Mouse (Mus musculus) natural killer cell, adult 2 months (primary cell): ENCODE measurements around the gene Chst11.

Experiments used
- DNase-seq, 2 experiments: peaks; one replicate each; pipeline ENCODE4 v3.0.0; 2022; ENCODE audit warnings: low spot score in 2 of 2

Gene Chst11

DNA sequence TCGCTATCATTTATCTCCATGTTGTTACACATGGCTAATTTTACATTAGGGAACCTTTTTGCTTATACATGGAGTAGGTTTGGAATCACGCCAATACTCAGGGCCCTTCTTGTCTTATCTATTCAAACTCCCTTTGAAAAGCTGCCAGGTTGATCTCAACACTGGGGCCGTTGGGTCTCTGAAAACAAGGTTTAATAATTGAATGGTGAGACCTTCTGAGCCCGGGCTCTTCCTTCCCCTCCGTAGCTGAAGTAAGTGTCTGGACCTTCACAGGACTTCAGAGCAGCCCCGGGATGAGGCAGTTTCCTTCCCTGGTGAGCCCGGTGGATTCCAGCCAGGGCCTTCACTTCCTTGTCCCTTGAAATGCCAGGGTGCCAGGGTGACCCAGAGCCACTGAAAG, 5.6 kb downstream of the Chst11 start:
- no peak for DNase-seq

DNA sequence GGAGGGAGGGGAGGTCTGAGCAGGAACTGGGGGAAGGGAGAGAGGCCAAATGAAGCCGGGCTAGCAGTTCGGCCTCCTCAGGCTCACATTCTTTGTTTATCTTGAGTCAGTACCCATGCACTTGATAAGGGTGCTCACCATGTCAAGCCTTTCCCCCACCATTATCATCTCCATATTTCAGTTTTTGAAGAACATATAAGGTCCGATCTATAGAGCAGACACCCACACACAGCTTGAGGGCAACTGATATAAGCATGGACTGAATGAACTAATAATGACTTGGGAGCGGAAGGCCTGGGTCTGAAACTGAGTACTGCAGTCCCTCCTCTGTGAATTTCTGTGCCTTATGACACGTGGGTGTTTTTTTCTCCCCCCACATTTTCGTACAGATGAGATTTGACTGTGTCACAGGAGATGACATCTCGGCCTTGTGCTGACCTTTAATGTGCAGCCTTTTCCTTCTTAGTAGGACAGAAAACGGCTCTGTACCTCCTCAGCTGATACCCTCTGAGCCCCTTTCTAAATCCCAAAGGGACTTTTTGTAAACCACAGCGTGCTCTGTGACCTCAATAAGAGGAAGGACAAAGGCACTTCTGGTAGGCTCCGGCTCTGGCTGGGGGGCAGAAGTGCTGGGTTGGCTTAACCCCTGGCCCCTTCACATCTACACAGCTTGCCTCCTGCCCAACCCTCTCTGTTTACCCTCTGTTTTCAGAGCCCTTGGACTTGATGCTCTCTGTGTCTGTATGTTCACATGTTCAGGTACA, 6.6 kb downstream of the Chst11 start:
- DNase-seq, result peak in 1 of 2 experiments; percentile 37

DNA sequence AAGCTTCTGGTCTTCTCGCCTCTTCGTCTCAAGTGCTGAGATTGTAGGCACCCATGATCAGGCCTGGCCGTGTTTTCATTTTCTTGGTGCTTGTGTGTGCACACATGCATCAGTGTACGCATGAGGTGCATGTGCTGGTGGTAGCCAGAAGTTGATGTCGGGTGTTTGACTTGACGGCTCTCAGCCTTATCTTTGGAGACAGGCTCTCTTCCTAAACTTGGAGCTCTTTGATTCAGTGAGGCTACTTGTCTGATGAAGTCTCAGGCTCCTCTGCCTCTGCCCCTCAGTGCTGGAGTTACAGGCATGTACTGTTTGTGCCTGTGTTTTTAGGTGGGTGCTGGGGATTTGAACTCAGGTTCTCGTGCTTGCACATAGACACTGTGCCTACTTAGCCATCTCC, 9.0 kb downstream of the Chst11 start:
- DNase-seq, result no peak

DNA sequence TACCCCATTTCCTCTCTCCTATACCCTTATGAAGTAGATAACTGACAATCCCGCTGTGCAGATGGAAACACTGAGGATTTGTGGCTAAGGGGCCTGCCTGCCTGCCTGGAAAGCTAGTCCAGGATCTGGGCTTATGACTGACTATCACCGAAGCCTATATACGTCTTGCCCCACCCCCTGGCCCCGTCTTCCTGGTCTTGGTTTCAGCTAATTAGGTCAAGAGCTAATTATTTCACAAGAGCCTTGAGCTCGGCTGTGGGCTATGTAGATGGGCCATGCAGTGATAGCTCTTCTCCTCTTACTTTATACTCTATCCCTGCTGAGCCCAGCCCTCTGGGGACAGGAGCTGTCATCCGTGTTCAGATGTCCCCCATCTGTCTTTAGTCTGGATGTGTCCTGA, 12.2 kb downstream of the Chst11 start:
- no peak for DNase-seq

DNA sequence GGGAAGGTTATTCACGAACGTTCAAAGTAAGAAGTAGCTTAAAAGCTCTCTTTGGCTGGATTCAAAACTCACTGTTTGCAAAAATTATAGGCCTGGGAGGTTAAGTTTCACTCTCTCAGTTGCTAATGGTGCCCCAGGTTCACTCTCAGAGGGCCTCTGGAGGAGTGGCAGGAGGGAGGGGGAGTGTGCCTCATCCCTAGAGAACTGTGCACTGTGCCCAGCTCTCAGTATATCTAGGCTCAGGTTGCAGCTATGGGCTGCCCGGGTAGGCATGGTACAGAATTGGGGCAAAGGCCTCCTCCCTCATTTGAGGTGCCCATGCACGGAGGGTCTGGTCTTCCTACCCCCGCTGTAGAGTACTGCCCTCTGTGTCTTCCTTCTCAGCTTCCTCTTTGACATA, 14.9 kb downstream of the Chst11 start:
- DNase-seq, result no peak

DNA sequence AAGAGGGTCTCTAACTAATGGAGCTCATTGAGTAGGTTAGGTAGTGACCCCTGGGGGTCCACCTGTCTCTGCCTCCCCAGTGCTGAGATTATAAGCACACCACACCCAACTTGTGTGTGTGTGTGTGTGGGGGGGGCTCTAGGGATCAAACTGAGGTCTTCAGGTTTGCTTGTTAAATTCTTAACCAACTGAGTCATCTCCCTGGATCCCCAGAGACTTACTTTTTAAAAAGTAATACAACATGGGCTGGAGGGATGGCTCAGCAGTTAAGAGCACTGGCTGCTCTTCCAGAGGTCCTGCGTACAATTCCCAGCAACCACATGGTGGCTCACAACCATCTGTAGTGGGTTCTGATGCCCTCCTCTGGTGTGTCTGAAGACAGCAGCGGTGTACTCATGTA, 15.4 kb downstream of the Chst11 start:
- no peak for DNase-seq

DNA sequence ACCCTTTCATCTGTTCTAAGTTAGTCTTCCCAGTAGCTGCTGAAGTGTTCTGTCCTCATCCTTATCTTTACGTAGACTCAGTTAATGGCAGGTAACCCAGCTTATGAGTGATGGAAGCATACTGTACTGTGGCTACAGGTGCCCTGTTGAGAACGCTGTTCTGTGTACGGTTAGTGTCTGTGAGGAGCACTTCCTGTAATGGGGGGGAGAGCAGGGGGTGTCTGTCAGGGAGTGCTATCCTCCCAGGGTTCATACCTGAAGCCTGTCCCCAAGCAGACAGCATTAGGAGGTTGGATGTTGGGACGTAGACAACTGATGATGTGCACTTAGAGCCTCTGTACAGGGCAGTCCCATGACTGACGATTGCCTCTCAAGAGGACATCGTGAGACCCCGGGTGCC, 18.6 kb downstream of the Chst11 start:
- DNase-seq, result peak in 1 of 2 experiments; percentile 9

DNA sequence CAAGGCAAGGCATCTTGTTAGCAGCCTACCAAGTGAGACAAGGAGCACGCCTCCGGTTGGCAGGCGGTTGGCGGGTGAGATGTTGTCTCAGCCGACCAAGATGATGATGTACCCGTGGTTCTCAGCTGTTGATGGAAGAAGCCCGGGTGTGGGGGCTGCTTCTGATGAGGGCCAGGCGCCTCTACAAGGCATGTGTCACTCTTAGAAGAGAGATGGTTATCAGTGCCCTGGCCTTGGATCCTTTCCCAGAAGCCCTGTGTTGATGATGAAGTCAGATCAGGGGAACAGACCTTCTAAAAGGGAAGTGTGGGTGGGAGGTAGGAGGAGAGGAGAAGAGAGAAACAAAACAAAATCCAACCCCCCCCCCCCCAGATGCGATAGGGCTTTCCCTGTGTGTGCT, 19.1 kb downstream of the Chst11 start:
- peak; percentile 80 to 87 for DNase-seq

DNA sequence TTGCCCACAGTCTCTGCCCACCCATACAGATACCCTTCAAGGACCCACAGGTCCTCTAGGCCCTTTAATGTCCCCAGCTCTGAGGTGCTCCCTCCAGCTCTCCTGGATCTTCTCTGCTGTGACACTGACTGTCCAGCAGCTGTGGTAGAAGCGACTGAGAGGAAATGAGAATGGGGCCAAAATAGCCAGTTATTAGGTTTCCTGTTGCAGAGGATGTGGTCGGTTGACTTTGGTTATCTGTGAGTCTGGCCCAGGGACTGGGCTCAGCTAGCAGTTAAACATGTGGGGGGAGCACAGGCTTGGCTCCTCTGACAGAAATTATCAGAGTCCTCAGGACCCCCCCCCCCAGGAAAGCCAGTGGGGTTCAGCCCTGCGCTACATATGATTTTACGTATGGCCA, 19.7 kb downstream of the Chst11 start:
- DNase-seq, result peak; percentile 66 to 83

DNA sequence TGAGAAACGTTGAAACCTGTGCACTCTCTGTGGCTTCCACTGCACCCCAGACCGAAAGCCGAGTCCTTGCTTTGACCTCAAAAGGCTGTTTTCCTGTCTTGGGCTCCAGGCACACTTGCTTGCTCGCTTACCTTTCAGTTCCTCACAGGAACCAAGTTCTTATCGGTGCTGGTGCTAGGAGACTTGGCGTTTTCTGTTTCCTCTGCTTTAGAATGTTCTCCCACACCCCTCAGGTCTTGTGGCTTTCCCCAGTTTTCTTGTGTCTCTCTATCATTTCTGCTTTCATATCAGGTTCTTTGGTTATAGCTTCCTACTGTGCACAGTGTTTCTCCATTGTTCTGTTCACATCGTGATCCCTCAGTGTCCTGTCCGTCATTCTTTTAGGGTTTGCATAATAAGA, 21.0 kb downstream of the Chst11 start:
- DNase-seq, result no peak

DNA sequence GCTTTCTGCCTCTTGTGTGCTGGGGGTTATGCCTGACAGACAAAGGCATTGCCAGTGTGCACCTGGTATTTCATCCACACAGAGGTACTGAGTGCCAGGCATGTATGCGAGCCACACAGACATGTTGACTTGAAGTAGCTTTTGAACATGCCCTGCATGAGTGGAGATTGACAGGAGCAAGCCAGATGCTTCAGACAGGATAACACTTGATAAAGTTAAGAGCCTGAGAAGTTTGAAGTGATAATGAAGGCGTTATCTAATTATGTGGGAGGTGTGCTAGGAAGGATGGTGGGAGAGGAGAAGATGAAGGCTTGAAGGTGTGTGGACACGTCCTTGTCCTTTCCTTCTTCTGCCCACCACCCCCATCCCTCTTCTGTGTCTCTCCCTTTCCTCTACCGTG, 28.7 kb downstream of the Chst11 start:
- no peak for DNase-seq

DNA sequence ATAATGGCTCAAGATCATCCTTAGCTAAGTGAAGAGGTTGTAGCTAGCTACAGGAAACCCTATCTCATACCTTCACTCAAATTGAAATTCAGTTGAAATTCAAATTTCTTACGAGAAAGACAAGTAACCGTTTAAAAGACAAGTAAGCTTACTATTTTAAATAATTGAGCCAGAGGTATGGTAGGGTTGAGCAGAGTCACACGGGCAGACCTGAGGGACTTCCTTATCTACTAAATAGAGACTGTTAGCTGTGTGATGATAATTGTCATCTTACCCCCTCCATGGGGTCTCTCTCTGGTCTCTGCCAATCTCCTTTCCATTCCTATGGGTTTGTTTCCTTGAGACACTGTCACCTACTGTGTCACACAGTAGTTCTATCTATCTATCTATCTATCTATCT, 30.6 kb downstream of the Chst11 start:
- DNase-seq, result no peak

DNA sequence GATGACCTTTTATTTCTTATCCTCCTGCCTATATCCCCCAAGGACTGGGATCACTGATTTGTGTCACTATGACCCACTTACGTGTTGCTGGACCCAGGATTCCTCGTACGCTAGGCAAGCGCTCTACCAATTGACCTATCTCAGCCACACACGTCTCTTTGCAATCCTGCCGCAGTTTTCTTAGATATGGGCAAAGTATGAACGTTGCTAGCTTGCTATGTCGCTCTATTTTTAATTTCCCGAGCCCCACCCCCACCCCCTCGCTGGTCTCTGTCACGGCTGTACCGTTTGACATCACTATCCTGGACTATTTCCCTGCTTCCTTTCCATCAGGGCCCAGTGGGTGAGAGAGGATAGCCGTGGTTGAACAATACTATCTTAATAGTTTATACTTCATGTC, 31.5 kb downstream of the Chst11 start:
- no peak for DNase-seq

DNA sequence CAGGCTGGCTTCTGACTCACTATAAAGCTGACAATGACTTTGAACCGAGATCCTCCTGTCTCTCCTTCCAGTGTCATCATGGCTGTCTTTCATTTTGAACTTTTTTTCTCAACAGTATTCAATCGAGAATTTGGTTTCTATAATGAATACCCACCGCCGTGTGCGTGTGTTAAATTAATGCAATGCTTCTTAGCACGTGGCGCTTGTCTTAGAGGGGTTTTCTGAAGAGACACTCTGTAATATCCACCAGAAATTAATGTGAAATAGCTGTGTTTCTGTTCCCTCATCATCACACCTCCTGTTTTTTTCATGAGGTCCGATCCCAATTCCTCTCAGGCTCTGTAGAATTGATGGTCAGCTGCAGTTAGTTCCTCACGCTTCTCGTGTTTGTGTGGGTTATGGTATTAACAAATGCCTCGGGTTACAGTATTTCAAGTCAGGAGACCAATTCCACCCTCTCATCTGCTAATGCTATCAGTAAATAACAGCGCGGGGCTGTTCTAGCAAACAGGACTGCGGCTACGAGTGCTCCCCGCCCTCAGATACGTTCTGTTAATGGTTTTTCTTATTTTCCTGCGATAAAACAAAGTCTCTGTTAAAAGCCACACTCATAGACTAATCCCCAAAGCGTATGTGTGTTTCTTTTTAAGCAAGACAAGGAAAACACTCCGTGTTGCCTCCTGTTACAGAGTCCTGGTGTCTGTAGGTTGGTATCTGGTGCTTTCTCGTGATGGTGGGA, 32.6 kb downstream of the Chst11 start:
- DNase-seq, result no peak

DNA sequence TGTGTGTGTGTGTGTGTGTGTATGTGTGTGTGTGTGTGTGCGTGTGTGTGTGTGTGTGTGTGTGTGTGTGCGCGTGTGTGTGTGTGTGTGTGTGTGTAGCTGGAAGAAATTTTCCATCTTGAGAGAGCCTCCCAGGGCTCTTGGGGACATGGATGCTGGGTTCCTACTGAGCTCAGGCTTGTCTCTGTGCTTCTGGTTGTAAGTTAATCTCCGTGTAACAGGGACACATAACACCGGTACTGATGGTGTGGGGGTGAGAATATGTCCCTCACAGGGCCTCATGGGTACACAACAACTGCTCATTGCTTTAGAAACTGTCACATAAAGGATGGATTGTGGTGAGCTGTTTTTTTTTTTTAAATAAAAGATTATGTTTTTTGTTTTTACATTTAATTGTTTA, 33.2 kb downstream of the Chst11 start:
- DNase-seq, result no peak

DNA sequence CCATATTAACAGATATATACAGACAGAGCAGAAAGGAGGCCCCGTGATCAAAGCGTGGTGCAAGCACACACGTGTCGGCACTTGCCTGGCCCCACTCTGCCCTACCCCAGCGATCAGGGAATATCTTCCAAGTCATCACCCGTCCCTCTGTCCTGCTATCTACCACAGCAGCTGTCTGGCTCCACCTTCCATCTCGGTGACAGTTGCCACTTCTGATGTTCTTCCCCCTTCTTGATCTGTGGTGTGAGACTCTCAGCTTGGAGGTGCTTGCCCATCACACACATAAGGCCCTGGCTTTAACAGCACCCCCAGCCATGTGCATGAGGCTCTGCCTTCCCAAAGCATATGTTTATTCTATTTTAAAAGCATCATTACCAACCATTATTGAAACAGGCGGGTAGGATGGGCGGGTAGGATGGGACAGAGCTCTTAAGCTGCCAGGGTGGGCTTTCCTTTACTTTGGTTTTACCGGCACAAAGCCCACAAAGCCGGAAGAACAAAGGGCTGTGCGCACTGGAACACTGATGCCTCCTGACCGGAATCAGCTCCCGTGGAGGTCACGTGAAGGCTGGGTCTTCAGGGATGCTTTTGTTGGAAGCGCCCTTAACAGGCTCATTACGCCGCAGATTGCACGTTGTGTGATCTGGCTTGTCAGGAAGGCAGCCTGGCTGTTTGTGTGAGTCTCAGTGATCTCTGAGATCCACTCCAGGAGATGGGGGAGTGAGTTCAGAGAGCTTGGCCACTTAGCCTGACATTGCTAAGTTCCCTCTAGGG, 34.4 kb downstream of the Chst11 start:
- no peak for DNase-seq

DNA sequence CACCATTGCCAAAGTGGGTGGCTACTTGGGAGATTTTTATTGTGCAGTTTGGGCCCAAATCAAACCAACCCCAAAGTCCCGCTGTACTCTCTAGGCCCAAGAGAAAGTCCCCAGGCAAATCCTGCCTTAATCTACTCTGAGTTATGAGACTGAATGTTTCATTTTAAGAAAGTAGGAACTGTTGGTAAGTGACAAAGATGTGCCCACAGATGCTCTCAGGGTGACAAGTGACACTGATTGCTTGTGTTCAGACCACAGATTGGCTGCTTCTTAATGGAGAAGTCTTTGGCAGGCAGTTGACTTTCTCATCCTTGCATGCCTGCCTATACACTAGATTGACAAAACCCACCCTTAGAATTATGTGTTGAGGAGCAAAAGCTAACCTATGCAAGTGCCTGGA, 37.3 kb downstream of the Chst11 start:
- DNase-seq, result no peak

DNA sequence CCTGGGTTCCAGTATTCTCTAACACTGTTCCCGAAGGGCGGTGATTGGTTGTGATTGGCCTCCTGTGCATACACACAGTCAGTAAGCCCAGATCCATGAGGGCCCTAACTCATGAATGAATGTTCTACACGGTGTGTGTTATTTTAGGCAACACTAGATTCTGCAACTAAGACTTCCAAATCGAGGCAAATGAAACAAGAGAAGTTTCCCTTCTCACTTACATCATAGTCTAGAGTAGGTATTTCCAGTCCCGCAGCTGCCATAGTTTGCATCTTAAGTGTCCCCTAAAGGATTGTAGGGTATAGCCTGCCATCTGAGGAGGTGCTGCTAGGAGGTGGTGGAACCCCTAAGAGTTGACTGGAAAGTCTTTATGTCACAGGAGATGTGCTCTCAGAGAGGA, 40.9 kb downstream of the Chst11 start:
- DNase-seq, result no peak

DNA sequence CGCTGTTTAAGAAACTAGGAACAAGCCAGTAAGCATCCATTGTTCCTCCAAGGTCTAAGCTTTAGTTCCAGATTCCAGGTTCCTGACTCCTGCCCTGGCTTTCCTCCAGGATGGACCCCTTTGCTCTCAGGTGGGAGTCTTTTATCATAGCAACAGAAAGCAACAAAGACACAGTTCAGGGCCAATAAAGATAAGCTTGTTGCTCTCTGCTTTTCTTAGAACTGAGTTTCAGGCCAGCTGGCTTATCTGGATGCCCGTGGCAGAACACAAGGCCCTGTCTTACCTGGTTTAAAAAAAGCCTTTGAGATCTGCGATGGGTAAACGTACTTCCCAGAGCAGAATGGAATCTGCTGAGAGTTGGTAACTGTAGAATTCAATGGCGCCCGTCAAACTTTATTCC, 42.4 kb downstream of the Chst11 start:
- DNase-seq, result no peak

DNA sequence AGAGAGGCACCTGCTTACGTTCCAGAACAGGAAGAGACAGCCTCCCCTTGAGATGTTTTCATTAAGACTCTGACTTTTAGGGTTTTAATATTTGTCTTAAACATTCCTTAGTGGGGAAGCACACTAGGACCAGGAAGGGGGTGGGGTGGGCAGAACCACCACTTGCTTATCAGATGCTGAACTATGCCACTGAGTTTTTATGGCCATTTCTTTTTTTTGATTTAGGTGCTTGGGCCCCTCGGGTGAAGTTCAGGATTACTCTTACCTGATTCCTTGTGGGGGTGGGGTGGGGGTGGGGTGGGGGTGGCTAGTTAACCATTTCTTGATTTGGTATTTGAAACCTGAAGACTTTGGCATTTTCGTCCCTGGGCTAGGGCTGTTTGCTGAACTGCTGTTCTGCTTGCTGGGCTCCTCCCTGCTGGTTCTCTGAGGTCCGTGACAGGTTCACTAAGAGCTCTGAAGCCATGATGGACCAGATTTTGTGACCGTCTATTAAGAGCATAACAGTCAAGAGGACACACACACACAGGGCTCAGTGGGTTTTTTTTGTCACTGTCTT, 44.9 kb downstream of the Chst11 start:
- DNase-seq, result no peak

DNA sequence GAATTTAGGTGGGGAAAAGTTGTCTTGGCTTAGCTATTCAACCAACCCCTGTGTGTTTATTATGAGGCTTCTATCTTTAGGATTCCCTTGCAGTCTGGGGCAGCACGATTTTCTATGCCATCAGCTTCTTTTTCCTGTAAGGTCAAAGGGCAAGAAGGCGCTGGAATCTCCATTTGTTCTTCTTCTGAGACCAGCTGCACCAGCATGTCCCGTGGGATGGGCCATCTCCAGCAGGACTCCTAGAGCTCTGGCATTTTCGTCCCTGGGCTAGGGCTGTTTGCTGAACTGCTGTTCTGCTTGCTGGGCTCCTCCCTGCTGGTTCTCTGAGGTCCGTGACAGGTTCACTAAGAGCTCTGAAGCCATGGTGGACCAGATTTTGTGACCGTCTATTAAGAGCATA, 45.6 kb downstream of the Chst11 start:
- no peak for DNase-seq

DNA sequence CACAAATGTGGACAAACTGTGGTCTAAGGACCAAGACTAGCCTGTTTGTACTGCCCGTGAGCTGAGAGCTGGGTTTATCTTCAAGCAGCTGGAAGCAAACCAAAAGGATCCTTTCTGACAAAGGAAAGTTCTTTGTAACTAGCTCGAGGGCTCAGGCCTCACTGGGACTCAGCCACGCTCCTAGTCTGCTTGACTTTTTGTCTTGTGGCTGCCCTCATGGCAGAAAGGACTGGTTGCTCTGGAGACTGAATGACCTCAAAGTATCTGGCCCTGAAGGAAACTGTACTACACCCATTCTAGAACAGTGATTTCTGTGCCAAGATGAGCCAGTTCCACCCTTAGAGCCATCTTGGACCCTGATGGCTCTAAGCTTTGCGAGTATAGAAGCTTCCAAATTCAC, 46.3 kb downstream of the Chst11 start:
- DNase-seq, result no peak
